Mouse (Mus musculus): ENCODE results near the gene Eepd1. TPM values are rescaled to one million over a fixed set of nuclear protein-coding genes. Genes with fewer than 3 reads are reported as not detected.

The Eepd1 gene
- total RNA-seq, 2 experiments from 2014 or later: 7.4 to 16.9 TPM

- peak; percentile 56 for ATAC-seq (ENCODE audit: poor library complexity, severe bottlenecking)
Observed at GRCm38 (mm10) chr9:25488581-25488980, 7.2 kb downstream of the Eepd1 start.

DNA sequence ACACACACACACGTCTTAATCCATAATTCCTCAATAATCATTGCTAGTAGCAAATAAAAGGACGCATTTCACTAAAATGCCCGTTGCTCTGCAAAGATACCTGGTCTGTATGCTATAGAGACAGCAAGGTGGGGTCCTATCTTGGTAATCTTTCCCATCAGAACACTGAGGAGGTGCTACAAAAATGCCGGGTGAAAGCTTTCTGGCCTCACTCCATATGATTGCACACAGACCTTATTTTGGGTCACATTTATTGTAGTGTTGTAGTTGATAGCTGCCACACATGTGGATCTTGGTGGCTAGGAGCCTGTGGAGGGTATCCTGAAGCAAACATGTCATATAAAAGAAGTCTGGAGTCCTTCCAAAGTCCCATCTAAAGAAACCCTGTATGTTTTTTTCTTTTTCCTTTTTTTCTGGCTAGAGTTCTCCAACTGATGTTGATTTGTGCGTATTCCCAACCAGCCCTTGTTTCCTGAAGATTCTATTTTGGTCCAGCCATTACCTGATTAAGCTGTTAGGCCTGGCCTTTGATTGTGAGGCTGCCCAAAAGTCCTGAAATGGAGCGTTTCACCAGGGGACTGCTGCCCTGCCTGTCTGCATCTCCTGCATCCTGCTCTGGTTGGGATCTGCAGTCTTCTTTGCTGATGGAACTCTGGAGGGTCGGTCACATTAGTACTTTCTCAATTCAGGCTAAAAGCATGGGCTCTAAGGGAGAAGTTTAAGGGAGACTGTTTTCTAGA, 8.0 kb downstream of the Eepd1 start:
- ATAC-seq (ENCODE audit: poor library complexity, severe bottlenecking): no peak

DNA sequence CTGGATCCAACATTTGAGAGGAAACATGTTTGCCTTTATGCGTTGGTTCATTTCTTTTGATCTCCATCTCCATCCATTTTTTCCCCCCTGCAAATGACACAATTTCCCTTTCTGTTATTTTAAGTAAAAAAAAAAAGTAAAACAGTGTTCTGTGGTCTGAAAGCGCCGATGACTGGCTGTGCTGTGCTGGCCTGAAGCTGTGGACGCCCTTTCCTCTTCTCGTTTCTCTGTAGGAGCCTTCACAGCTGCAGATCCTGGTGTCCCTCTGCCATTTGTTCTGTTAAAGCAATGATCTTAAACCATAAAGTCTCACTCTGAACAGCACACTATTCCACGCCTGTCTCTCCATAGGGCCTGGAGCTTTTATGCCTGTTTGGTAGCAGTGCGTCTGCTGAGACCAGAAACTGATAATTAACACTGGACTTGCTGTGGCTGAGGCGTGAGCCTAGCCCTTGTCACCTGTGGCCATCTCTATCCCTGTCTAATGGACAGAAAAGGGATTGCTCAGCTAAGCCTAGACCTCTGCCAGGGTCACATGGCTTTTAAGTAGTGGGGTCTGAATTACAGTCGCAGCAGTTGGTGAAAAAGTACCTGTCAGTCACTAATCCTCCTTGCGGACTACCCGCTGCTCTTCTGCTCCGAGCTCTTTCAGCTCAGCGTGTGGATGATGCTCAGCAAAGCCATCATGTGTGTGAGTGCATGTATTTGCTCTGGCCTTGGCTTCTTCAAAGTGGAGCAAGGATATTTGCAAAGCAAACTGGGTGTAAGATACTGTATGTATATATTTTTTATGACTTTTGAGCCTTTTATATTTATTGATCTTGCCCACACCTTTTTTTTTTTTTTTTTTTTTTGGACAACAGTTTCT, 9.2 kb downstream of the Eepd1 start:
- ATAC-seq (ENCODE audit: poor library complexity, severe bottlenecking): peak; percentile 30; the same call in 1 of the 2 replicates

DNA sequence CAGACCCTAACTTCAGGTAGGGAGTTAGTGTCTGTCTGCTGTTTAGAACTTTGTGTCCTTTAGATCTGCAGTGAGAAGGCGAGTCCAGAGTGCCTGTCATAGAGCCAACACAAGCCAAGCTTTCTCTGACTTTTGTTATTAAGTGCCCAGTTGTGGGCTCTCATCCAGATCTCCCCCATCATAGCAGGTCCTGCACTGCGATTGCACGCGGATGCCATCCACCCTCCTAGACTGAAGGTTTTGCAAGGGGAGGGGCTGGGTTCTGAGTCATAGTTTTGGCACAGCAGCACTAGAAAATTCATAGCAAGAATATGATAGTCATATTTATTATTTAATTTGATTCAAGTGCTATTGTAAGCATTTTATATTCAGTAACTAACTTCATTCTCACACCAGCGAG, 12.6 kb downstream of the Eepd1 start:
- ATAC-seq (ENCODE audit: poor library complexity, severe bottlenecking): no peak

GRCm38 (mm10) chr9:25495601-25496000, 14.3 kb downstream of the Eepd1 start:
- no peak for ATAC-seq (ENCODE audit: poor library complexity, severe bottlenecking)

DNA sequence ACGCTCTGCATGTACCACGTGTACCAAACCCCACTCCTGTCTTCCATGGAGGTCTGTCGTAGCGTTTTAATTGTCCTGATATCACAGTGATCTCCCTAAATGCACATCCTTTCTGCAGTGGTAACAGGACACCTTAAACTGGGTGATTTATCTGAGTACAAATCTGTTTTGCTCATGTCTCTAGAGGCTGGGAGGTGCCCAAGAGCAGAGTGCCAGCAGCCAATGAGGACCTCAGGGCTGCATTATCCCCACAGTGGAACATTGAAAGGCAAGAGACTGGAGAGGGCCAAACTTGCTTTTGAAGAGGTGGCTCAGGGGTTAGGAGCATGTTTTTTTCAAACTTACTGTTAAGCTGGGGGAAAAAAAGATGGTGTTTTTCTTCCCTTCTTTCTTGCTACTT, 14.8 kb downstream of the Eepd1 start:
- ATAC-seq (ENCODE audit: poor library complexity, severe bottlenecking): no peak

GRCm38 (mm10) chr9:25496703-25497102, 15.4 kb downstream of the Eepd1 start:
- ATAC-seq (ENCODE audit: poor library complexity, severe bottlenecking): no peak

GRCm38 (mm10) chr9:25498770-25499169, 17.4 kb downstream of the Eepd1 start:
- no peak for ATAC-seq (ENCODE audit: poor library complexity, severe bottlenecking)

- ATAC-seq (ENCODE audit: poor library complexity, severe bottlenecking): no peak
Observed at GRCm38 (mm10) chr9:25499306-25499705, 18.0 kb downstream of the Eepd1 start.

DNA sequence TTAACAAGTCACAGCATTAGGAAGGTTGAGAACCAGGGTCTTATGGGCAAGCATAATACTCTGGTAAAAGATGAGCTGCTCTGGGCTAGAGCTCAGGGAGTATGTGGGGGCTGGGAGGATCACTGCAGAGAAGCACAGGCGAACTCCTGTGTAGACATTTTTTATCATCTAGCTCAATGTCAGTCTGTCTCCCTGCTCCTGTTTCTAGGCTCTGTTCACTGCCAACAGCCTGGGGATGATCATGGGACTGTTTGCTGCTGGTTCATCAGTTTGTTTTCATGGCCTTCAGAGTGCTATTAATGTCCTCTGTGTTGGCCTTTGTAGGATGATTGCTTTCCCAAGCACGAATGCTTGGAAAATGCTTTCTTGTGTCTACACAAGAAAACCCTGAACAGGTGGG, 18.7 kb downstream of the Eepd1 start:
- no peak for ATAC-seq (ENCODE audit: poor library complexity, severe bottlenecking)

DNA sequence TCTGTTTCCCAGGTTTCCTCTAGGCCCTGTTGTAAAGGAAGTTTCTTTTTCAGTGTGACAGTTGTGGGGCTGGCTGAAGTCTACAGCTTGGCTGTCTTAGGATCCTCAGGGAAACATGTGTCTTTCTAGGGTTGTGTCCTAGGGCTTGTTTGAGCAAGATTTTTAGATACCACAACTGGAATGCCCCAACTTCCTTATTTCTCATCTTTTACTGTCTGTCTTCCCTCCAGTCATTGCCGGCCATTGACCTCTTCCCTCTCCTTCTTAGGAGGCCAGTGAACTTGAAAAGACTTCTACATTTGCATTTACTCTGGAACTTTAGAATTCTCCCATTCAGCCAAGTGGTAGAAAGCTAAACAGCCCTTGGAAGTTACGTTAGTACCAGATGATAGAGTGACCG, 27.5 kb downstream of the Eepd1 start:
- peak; percentile 56 for ATAC-seq (ENCODE audit: poor library complexity, severe bottlenecking)

- peak; percentile 82 for ATAC-seq (ENCODE audit: poor library complexity, severe bottlenecking)
Observed at GRCm38 (mm10) chr9:25510572-25510971, 29.2 kb downstream of the Eepd1 start.

DNA sequence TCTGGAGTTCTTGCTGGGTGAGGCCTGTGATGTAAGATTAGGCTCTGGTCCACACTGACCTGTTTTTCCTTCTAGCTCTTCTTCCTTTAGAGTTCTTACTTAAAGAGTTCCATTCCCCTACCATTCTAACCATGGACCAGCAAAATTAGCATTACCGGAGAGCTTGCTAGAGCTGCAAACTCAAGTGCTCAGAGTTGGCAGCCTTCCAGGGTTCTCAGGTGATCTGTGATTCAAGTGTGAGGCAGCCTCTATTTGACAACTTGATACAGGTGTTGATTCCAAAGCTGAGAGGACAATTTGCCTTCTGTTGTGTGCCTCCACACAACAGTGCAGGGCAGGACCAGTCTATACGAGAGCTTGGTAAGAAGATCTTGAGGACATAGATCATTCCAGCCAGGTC, 31.7 kb downstream of the Eepd1 start:
- ATAC-seq (ENCODE audit: poor library complexity, severe bottlenecking): no peak

DNA sequence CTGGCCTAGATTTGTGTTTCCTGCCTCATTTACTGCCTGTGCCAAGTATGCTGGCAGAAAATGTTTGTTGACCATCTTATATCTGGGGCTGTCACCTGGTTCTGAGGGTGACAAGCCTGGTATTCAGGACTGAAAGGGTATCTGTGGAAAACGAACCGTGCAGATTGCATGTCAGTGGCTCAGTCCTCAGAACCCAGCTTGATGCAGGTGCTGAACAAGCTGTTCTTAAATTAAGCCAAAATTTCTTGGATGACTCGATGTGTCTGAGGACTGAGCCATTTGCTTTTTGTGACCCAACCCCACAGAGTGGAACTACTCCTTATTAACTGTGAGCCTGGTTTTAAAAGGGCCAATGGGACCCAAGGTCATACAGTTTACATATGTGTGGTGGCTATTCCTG, 32.2 kb downstream of the Eepd1 start:
- ATAC-seq (ENCODE audit: poor library complexity, severe bottlenecking): no peak

GRCm38 (mm10) chr9:25516640-25517039, 35.3 kb downstream of the Eepd1 start:
- ATAC-seq (ENCODE audit: poor library complexity, severe bottlenecking): no peak

GRCm38 (mm10) chr9:25517982-25518381, 36.6 kb downstream of the Eepd1 start:
- no peak for ATAC-seq (ENCODE audit: poor library complexity, severe bottlenecking)

GRCm38 (mm10) chr9:25519193-25519592, 37.8 kb downstream of the Eepd1 start:
- ATAC-seq (ENCODE audit: poor library complexity, severe bottlenecking): no peak

- ATAC-seq (ENCODE audit: poor library complexity, severe bottlenecking): no peak
Observed at GRCm38 (mm10) chr9:25520826-25521225, 39.5 kb downstream of the Eepd1 start.

- peak; percentile 47 for ATAC-seq (ENCODE audit: poor library complexity, severe bottlenecking)
Observed at GRCm38 (mm10) chr9:25521825-25522224, 40.5 kb downstream of the Eepd1 start.

GRCm38 (mm10) chr9:25526516-25526915, 45.2 kb downstream of the Eepd1 start:
- no peak for ATAC-seq (ENCODE audit: poor library complexity, severe bottlenecking)

DNA sequence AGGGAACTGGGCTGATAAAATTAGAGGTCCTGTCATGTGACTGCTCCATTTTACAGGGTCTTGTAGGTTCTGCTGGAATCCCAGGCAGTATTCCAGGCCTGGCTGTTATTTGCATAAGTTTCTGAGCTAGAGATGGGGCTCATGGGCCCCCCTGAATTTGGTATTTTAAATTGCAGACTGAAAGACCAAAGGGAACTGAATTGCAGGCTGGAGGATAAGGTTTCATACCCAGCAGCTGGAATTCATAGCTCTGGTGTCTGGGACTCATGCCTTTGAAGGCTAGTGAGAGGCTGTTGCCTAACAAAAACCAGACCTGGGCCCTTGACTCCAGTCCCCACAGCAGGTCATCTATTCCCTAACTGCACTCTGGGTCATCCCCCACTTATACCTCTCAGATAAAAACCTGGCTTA, 45.6 kb downstream of the Eepd1 start:
- no peak for ATAC-seq (ENCODE audit: poor library complexity, severe bottlenecking)
